Mouse (Mus musculus): ENCODE measurements around the gene Rab24. TPM values are rescaled to one million over a fixed set of nuclear protein-coding genes. Genes with fewer than 3 reads are reported as not detected.
A peak's percentile ranks its signal among the peaks of the same experiment; 100 is the strongest.

Rab24 gene
- 56.3 and 64.3 TPM in 2 replicates for polyA plus RNA-seq (2014; fragmentation: Nextera tagmentation; extraction: Ambion mirVana)

GRCm38 (mm10) chr13:55321434-55322129 lies at the start of gene Rab24:
Gene Rab24 (minus strand): TSS chr13:55321946.
- Histone ChIP-seq H3K9ac (ENCODE audit: low read depth, low read length) (peak within 1 kb of the TSS; percentile 89), H3K27me3 (ENCODE audit: control insufficient read depth, insufficient read depth, low read length) (no peaks in the 10 kb centered on the region), H3K36me3 (ENCODE audit: control insufficient read depth, insufficient read depth, low read length) (peaks cover 26% of the 10 kb centered on the region), H3K27ac (ENCODE audit: low read depth, low read length) (peak within 1 kb of the TSS; percentile 68), H3K4me3 (ENCODE audit: low read depth, low read length) (peak within 1 kb of the TSS; percentile 81), H3K4me1 (ENCODE audit: control insufficient read depth, insufficient read depth, low read length) (peaks cover 22% of the 10 kb centered on the region), H3K9me3 (replicated peaks; ENCODE audit: control insufficient read depth, low read length) (no peaks in the 10 kb centered on the region), H3K4me2 (peak within 1 kb of the TSS; percentile 86)
- WGBS (ENCODE audit: insufficient replicate concordance): under 1% methylated on average over 73 of the region's 73 CpGs
- peak; percentile 81 for ATAC-seq (replicated peaks; ENCODE audit: insufficient number of reproducible peaks, low FRiP score, low TSS enrichment)

GRCm38 (mm10) chr13:55371007-55371681 lies 49.4 kb upstream of the Rab24 start:
- H3K4me1 ChIP-seq (ENCODE audit: control insufficient read depth, insufficient read depth, low read length): no peaks in the 10 kb centered on the region
- 65% methylated on average over 8 of the region's 8 CpGs for WGBS (ENCODE audit: insufficient replicate concordance)
- H3K27ac ChIP-seq (ENCODE audit: low read depth, low read length): no peak overlapping the region
- no peaks in the 10 kb centered on the region for H3K9me3 ChIP-seq (replicated peaks; ENCODE audit: control insufficient read depth, low read length)
- no peaks in the 10 kb centered on the region for H3K36me3 ChIP-seq (ENCODE audit: control insufficient read depth, insufficient read depth, low read length)
- peaks cover 45% of the 10 kb centered on the region for H3K27me3 ChIP-seq (ENCODE audit: control insufficient read depth, insufficient read depth, low read length)
- H3K4me2 ChIP-seq: no peak overlapping the region
- H3K9ac ChIP-seq (ENCODE audit: low read depth, low read length): no peak overlapping the region
- no peak overlapping the region for H3K4me3 ChIP-seq (ENCODE audit: low read depth, low read length)
- no peak for ATAC-seq (replicated peaks; ENCODE audit: insufficient number of reproducible peaks, low FRiP score, low TSS enrichment)

GRCm38 (mm10) chr13:55370234-55370633 lies 48.5 kb upstream of the Rab24 start:
- Histone ChIP-seq H3K27me3 (ENCODE audit: control insufficient read depth, insufficient read depth, low read length) (peaks cover 38% of the 10 kb centered on the region), H3K4me3 (ENCODE audit: low read depth, low read length) (no peak overlapping the region), H3K9ac (ENCODE audit: low read depth, low read length) (no peak overlapping the region), H3K4me2 (no peak overlapping the region), H3K27ac (ENCODE audit: low read depth, low read length) (no peak overlapping the region), H3K9me3 (replicated peaks; ENCODE audit: control insufficient read depth, low read length) (no peaks in the 10 kb centered on the region), H3K36me3 (ENCODE audit: control insufficient read depth, insufficient read depth, low read length) (no peaks in the 10 kb centered on the region), H3K4me1 (ENCODE audit: control insufficient read depth, insufficient read depth, low read length) (no peaks in the 10 kb centered on the region)
- no peak for ATAC-seq (replicated peaks; ENCODE audit: insufficient number of reproducible peaks, low FRiP score, low TSS enrichment)
- 52% methylated on average over 3 of the region's 3 CpGs for WGBS (ENCODE audit: insufficient replicate concordance)

GRCm38 (mm10) chr13:55369531-55370114 lies 47.9 kb upstream of the Rab24 start, which contains the start of gene Rgs14:
Gene Rgs14 (plus strand): TSS chr13:55369732.
- no peaks in the 10 kb centered on the region for H3K36me3 ChIP-seq (ENCODE audit: control insufficient read depth, insufficient read depth, low read length)
- no peak within 1 kb of the TSS; the same call in 1 of the 2 replicates for H3K4me2 ChIP-seq
- 52% methylated on average over 13 of the region's 13 CpGs for WGBS (ENCODE audit: insufficient replicate concordance)
- no peak within 1 kb of the TSS for H3K27ac ChIP-seq (ENCODE audit: low read depth, low read length)
- no peaks in the 10 kb centered on the region for H3K9me3 ChIP-seq (replicated peaks; ENCODE audit: control insufficient read depth, low read length)
- no peaks in the 10 kb centered on the region for H3K4me1 ChIP-seq (ENCODE audit: control insufficient read depth, insufficient read depth, low read length)
- no peak within 1 kb of the TSS for H3K9ac ChIP-seq (ENCODE audit: low read depth, low read length)
- no peak for ATAC-seq (replicated peaks; ENCODE audit: insufficient number of reproducible peaks, low FRiP score, low TSS enrichment)
- no peak within 1 kb of the TSS for H3K4me3 ChIP-seq (ENCODE audit: low read depth, low read length)
- H3K27me3 ChIP-seq (ENCODE audit: control insufficient read depth, insufficient read depth, low read length): peaks cover 33% of the 10 kb centered on the region

DNA sequence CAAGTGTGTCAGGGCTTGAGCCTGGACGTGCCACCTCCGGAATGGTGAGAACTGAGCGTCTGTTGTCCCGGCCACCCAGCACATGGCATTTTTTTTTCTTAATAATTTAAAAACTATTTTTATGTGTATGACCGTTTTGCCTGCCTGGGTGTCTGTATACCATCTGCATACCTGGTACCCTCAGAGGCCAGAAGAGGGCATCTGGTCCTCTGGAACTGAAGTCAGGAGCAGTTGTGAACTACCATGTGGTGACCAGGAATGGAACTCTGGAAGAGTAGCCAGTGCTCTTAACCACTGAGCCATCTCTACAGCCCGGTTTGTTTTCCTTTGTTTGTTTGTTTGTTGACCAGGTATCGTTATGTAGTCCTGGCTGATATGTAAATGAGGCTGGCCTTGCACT lies 46.7 kb upstream of the Rab24 start:
- H3K27ac ChIP-seq (ENCODE audit: low read depth, low read length): no peak overlapping the region
- H3K9me3 ChIP-seq (replicated peaks; ENCODE audit: control insufficient read depth, low read length): no peaks in the 10 kb centered on the region
- no peak overlapping the region for H3K4me3 ChIP-seq (ENCODE audit: low read depth, low read length)
- ATAC-seq (replicated peaks; ENCODE audit: insufficient number of reproducible peaks, low FRiP score, low TSS enrichment): no peak
- no peak overlapping the region for H3K9ac ChIP-seq (ENCODE audit: low read depth, low read length)
- H3K4me1 ChIP-seq (ENCODE audit: control insufficient read depth, insufficient read depth, low read length): no peaks in the 10 kb centered on the region
- no peak overlapping the region for H3K4me2 ChIP-seq
- WGBS (ENCODE audit: insufficient replicate concordance): 76% methylated on average over 7 of the region's 7 CpGs
- no peaks in the 10 kb centered on the region for H3K36me3 ChIP-seq (ENCODE audit: control insufficient read depth, insufficient read depth, low read length)
- H3K27me3 ChIP-seq (ENCODE audit: control insufficient read depth, insufficient read depth, low read length): peaks cover 23% of the 10 kb centered on the region

- peak within 1 kb of the TSS; percentile 99 for H3K4me3 ChIP-seq (ENCODE audit: low read depth, low read length)
- H3K4me1 ChIP-seq (ENCODE audit: control insufficient read depth, insufficient read depth, low read length): peaks cover 13% of the 10 kb centered on the region
Observed at GRCm38 (mm10) chr13:55362453-55363060, 40.8 kb upstream of the Rab24 start, which contains the start of gene Lman2. Gene Lman2 (minus strand): TSS chr13:55362783.

GRCm38 (mm10) chr13:55361974-55362452 lies 40.3 kb upstream of the Rab24 start:
- Histone ChIP-seq H3K4me3 (ENCODE audit: low read depth, low read length) (peak overlapping the region; percentile 99), H3K9ac (ENCODE audit: low read depth, low read length) (peak overlapping the region; percentile 96), H3K36me3 (ENCODE audit: control insufficient read depth, insufficient read depth, low read length) (peaks cover 7% of the 10 kb centered on the region), H3K4me2 (peak overlapping the region; percentile 74), H3K27me3 (ENCODE audit: control insufficient read depth, insufficient read depth, low read length) (no peaks in the 10 kb centered on the region), H3K27ac (ENCODE audit: low read depth, low read length) (peak overlapping the region; percentile 94), H3K4me1 (ENCODE audit: control insufficient read depth, insufficient read depth, low read length) (peaks cover 13% of the 10 kb centered on the region), H3K9me3 (replicated peaks; ENCODE audit: control insufficient read depth, low read length) (no peaks in the 10 kb centered on the region)
- ATAC-seq (replicated peaks; ENCODE audit: insufficient number of reproducible peaks, low FRiP score, low TSS enrichment): peak; percentile 29
- under 1% methylated on average over 32 of the region's 32 CpGs for WGBS (ENCODE audit: insufficient replicate concordance)

More at GRCm38 (mm10) chr13:55362453-55363060, 40.8 kb upstream of the Rab24 start, which contains the start of gene Lman2:
- Histone ChIP-seq H3K9ac (ENCODE audit: low read depth, low read length) (peak within 1 kb of the TSS; percentile 96), H3K4me2 (peak within 1 kb of the TSS; percentile 74), H3K27ac (ENCODE audit: low read depth, low read length) (peak within 1 kb of the TSS; percentile 94), H3K27me3 (ENCODE audit: control insufficient read depth, insufficient read depth, low read length) (no peaks in the 10 kb centered on the region), H3K36me3 (ENCODE audit: control insufficient read depth, insufficient read depth, low read length) (peaks cover 7% of the 10 kb centered on the region), H3K9me3 (replicated peaks; ENCODE audit: control insufficient read depth, low read length) (no peaks in the 10 kb centered on the region)
- WGBS (ENCODE audit: insufficient replicate concordance): under 1% methylated on average over 35 of the region's 35 CpGs
- peak; percentile 98 for ATAC-seq (replicated peaks; ENCODE audit: insufficient number of reproducible peaks, low FRiP score, low TSS enrichment)

DNA sequence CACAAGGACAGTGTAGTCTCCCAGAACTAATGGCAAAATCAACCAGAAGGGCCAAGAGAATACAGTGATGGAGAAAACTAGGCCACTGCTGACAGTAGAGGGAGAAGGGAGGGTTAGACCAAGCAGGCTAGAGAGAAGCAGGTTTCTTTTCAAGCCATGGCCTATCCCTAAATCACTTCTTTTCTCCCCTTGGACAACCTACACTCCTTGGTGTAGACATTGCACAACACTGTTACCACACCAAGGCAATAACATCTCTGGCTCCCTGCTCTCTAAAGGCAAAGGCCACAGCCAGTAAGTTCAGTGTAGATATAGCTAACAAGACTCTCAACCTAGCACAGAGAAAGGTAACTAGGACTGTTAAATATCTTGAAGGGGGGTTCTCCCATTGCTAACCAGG lies 39.4 kb upstream of the Rab24 start:
- Histone ChIP-seq H3K27me3 (ENCODE audit: control insufficient read depth, insufficient read depth, low read length) (no peaks in the 10 kb centered on the region), H3K4me1 (ENCODE audit: control insufficient read depth, insufficient read depth, low read length) (peaks cover 13% of the 10 kb centered on the region), H3K27ac (ENCODE audit: low read depth, low read length) (no peak overlapping the region), H3K4me3 (ENCODE audit: low read depth, low read length) (peak overlapping the region; percentile 99), H3K36me3 (ENCODE audit: control insufficient read depth, insufficient read depth, low read length) (peaks cover 10% of the 10 kb centered on the region), H3K9ac (ENCODE audit: low read depth, low read length) (no peak overlapping the region), H3K4me2 (peak overlapping the region; percentile 74), H3K9me3 (replicated peaks; ENCODE audit: control insufficient read depth, low read length) (no peaks in the 10 kb centered on the region)
- no peak for ATAC-seq (replicated peaks; ENCODE audit: insufficient number of reproducible peaks, low FRiP score, low TSS enrichment)
